Mouse (Mus musculus) heart, postnatal 0 days (tissue): Measurements from ENCODE around the gene C2cd4d.

Source experiments
- CTCF ChIP-seq: IDR thresholded peaks from 2 replicates; pipeline ENCODE4 v1.5.1; 2016; ENCODE audit warnings: antibody characterized with exemption, control low read depth, low read depth
- EP300 ChIP-seq: IDR thresholded peaks from 2 replicates; pipeline ENCODE4 v1.6.1; 2016; ENCODE audit warnings: antibody characterized with exemption, low read depth

- TF ChIP-seq EP300 (no peak), CTCF (no peak)
Observed at GRCm38 (mm10) chr3:94363291-94364153, 1.3 kb downstream of the C2cd4d start.
